Mouse (Mus musculus): ENCODE data around the gene Sapcd1.

GRCm38 (mm10) chr17:35016791-35017705 lies 10.8 kb downstream of the Sapcd1 start:
- TF ChIP-seq CEBPB (IDR thresholded peaks at IDR 0.05; ENCODE audit: insufficient read depth, poor library complexity, severe bottlenecking) (no peak), POLR2A (IDR thresholded peaks at IDR 0.05; ENCODE audit: insufficient read length, low read depth) (no peak), MAX (IDR thresholded peaks at IDR 0.05; ENCODE audit: low read depth) (no peak)

All from myocyte (in vitro differentiated cells).